Mouse (Mus musculus) small intestine, adult 2 months (tissue): ENCODE measurements around the gene Ascc3.

Experiments
- CTCF ChIP-seq: fragments of 200-500 bp; IDR thresholded peaks from 2 replicates; pipeline ENCODE4 v1.5.1; 2012; ENCODE audit warnings: low read depth, mild to moderate bottlenecking, control low read depth, inconsistent platforms, low read length, moderate library complexity, mixed read lengths; ENCODE audit not compliant: insufficient replicate concordance, insufficient read length; ENCODE audit errors: extremely low read depth
- POLR2A ChIP-seq: fragments of 200-500 bp; IDR thresholded peaks from 2 replicates; pipeline ENCODE4 v1.6.1; 2012; ENCODE audit warnings: low read depth, mild to moderate bottlenecking, control low read depth, inconsistent platforms, low read length, moderate library complexity

DNA sequence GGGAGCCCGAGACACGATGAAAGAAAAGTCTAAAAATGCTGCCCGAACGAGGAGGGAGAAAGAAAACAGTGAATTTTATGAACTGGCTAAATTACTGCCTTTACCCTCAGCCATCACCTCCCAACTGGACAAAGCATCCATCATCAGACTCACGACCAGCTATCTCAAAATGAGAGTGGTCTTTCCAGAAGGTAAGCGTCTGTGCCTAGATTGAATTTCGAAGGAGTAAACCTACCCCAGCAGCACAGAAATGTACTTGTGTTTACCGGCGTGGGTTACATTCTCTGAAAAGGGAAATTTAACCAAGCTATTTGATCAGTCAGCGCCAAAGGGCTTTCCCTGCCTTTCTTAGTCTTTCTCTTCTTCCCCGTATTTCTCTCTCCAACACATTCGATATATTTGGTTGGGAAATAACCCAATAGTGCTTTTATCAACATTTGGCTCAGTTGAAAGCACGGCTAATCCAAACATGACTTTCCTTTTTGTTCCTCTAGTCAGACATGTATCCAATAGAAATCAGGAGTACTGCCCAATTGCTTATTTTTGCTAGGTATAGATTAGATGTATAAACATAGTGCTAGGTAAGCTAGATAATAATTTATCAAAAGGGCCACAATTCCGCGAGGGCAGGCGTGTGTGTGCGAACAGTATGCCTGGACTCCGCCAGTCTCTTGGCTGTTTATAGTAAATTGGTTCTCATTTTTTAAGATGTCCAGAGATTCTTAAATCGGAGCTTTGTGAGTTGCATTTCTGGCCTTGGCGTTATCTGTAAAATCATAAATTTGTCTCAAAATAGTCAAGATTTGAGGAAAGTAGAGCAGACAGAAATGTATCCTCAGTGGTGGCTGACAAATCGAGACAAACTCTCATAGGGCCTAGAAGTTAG lies 303.7 kb downstream of the Ascc3 start:
- TF ChIP-seq CTCF (no peak), POLR2A (no peak)
